Mouse (Mus musculus): ENCODE measurements at regions not wholly inside any gene's neighbourhood (a gene's known extent, or its start where the extent isn't known, plus 50 kb on each side); places are given as distances from the start of the nearest gene placed in this dataset.

DNA sequence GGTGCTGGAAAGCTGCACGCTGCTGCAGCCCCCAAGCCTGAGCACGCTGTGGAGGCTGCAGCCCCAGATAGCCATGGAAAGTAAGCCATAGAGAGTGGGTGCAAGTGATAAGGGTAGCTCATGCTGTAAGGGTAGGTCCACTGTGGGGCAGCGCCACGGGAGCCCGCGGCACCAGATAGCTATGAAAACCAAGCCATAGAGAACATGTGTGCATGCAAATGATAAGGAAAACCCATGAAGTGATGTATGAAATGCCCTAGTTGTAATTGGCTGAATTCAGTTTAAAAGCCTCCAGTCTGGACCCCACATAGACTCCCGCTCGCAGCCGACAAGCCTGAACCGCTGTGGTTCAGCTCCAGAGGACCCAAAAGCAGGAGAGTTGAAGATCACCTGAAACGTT lies 58.8 kb upstream of the L3mbtl3 start:
- no peak for DNase-seq (ENCODE audit: low read depth, low spot score)

DNA sequence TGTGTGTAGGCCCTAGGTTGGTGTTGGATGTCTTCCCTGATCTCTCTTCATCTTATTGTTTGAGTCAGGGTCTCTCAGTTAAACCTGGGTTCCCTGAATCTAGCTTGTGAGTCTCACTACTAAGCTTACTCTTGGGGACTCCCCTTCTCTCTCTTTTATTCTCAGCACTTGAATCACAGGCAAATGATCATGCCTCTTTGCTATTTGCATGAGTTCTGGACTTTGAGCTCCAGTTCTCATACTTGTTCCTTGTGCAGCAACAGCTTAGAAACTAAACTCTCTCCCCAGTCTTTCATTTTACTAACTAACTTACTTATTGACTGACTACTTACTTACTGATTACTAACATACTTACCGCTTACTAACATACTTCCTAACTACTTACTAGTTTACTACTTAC lies 64.9 kb upstream of the L3mbtl3 start:
- DNase-seq (ENCODE audit: low read depth, low spot score), result no peak

- no peak for DNase-seq (ENCODE audit: low read depth, low spot score)
Measured at GRCm38 (mm10) chr10:26484311-26484710, 108.5 kb upstream of the L3mbtl3 start.

- DNase-seq (ENCODE audit: low read depth, low spot score), result no peak
Measured at GRCm38 (mm10) chr10:26491351-26491750, 115.6 kb upstream of the L3mbtl3 start.

DNA sequence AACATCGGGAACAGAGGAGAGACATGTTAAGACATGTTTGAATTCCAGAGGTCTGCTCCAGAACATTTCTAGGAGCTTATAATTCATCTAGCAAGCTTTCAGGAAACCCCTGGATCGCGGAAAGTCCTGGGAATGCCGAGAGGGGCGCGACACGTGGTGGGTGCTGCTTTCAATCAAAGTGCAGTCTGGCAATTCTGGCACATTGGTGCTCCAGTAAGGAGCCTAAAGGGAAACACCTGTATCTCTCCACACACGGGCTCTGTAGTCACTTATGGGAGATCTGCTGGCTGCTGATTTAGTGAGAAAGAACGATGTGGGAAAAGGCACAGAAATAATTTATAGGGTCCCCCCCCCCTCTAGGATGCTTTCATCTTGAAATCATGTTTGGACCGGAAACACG lies 116.4 kb upstream of the L3mbtl3 start:
- DNase-seq (ENCODE audit: low read depth, low spot score), result no peak

- DNase-seq (ENCODE audit: low read depth, low spot score), result no peak
Measured at GRCm38 (mm10) chr10:26492856-26493484, 117.2 kb upstream of the L3mbtl3 start.

- DNase-seq (ENCODE audit: low read depth, low spot score), result no peak
Measured at GRCm38 (mm10) chr10:26493801-26494200, 118.0 kb upstream of the L3mbtl3 start.

DNA sequence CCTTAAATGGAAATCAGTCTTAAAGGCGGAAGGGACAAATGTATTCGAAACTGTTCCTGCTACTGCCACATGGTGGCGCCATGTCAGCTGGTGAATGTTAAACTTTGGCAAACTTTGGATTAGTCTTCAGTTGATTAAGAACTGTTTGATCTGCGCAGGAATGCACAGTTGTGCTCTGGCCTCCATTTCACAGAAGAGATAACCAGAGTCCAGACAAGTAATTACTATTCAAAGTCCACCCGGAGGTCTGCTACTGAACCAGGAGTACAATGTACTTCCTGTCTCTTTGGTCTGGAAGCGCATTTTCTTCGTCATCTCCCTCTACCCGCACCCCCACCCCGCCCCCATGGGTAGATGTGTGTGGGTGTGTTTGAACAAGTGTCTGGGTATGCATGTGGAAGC lies 118.6 kb upstream of the L3mbtl3 start:
- DNase-seq (ENCODE audit: low read depth, low spot score), result peak; percentile 86

GRCm38 (mm10) chr10:26500265-26500935 lies 124.6 kb upstream of the L3mbtl3 start:
- no peak for DNase-seq (ENCODE audit: low read depth, low spot score)

DNA sequence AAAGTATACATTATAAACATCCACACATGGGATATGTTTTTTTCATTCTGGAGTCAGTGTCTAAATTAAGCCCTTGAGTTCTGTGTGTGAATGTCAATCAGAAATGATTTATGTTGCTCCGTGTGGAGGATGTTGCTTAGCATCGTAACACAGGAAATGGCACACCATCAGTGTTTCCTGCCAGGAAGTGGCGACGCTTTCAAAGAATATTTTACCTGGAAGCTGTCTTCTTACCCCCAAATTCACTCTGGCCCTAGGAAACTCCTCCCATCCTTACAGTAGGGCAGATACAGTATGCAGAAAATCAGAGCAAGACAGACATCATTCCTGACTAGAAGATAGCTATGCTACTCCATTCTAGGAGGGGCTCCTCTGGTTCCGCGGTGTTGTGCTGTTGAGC lies 145.1 kb upstream of the L3mbtl3 start:
- DNase-seq (ENCODE audit: low read depth, low spot score), result peak; percentile 73

DNA sequence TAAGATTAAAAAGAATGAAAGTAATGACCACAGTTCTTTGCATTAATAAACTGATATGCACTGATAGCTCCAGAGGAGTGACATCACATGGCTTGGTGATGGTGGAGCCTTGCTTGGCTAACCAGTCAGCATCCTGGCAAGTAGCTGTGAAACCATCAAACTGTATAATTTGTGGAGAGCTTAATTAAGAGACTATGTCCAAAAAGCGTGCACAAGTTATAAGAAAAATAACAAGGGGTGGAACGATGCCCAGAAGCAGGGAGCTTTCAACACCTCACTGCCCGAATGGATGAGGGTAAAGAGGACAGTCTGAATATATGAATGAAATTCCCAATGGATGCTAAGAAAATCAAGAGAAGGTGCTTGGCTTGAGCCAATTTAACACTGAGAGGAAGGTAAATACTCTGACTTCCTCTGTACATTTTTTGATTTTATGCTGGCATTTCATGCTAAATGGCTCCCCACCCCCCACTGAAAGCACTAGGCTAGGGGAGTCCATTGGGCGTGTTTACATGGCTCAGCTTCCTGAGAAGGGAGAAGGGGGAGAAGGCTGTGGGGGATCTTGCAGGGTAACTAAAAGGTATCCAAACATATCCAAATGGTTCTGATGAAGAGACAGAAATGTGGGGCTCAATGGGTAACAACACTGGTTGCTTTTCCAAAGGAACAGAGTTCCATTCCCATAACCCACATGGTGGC lies 150.2 kb upstream of the L3mbtl3 start:
- no peak for DNase-seq (ENCODE audit: low read depth, low spot score)

- DNase-seq (ENCODE audit: low read depth, low spot score), result peak; percentile 55
Measured at GRCm38 (mm10) chr10:26540189-26540588, 164.4 kb upstream of the L3mbtl3 start.

GRCm38 (mm10) chr10:26544061-26544460 lies 168.3 kb upstream of the L3mbtl3 start:
- DNase-seq (ENCODE audit: low read depth, low spot score), result no peak

DNA sequence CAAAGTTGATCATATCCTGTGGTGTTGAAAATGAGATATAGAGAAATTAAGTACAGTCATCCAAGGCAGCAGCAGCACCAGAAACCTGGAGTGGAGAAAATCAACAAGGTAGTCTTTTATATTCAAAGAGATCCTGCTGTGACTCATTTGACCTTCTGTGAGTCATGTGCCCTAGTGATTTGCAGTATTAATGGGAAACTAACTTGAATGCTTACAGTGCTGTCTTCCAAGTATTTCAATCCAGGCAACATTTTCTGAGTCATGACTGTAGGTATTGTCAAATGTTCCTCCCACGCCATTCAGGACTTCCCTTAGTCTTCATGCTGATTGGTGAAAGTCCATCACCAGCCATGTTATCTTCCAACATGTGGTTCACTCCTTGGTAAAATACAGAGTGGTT lies 169.0 kb upstream of the L3mbtl3 start:
- no peak for DNase-seq (ENCODE audit: low read depth, low spot score)

- DNase-seq (ENCODE audit: low read depth, low spot score), result no peak
Measured at GRCm38 (mm10) chr10:26556246-26556645, 180.5 kb upstream of the L3mbtl3 start.

DNA sequence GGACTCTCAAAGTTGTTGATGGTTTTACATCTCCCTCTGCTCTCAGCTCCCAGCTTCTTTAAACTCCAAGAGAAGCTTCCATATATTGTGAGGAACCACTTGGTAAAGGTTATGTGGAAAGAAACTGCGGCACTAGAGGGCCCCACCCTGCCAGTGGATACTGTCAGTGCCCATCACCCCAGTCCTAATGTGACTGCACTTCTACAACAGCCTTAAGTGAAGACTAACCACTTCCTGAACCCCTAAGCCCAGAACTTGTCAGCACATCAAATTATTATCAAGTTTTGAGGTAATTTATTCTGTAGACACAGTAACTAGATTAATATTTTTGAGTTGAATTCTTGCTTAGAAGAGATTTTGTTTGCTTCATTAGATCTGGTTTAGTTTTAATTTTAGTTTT lies 182.3 kb upstream of the L3mbtl3 start:
- DNase-seq (ENCODE audit: low read depth, low spot score), result no peak

DNA sequence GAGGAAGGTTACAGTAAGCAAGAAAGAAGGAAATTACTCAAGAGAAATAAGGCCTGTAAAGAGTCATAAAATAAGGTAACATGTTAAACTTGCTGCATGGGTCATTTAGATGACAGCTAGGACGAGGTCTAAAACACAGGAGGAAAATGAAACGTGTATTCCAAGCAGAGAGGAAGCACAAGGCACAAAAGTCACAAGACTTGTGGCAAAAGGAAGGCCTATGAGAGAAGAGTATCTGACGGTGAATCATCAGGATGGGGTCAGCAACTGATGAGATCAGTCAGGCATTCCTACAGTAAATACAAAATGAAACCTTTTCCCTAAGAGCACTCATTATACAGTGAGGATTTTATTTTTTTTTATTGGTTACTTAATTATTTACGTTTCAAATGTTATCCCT lies 183.6 kb upstream of the L3mbtl3 start:
- DNase-seq (ENCODE audit: low read depth, low spot score), result no peak

GRCm38 (mm10) chr10:26560456-26560855 lies 184.7 kb upstream of the L3mbtl3 start:
- DNase-seq (ENCODE audit: low read depth, low spot score), result no peak

DNA sequence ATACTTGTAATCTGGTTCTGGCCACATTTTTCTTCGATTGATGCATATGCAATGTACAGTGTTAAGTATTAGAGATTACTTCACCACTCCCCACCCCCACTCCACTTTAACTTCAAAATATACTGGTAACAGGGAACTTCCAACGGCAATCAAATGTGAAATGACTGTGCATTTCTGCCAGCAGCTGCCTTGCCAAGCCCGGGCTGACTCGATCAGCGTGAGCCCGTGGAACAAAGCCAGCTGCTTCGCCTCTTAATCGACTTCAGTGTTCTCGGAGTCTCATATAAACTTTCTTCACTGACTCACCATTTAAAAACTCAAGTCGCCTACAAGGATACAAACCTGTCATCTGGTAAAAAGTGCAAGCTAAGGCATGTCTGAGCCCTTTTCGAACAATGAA lies 188.7 kb upstream of the L3mbtl3 start:
- peak; percentile 34 for DNase-seq (ENCODE audit: low read depth, low spot score)

GRCm38 (mm10) chr10:26567613-26568012 lies 185.6 kb upstream of the Arhgap18 start:
- DNase-seq (ENCODE audit: low read depth, low spot score), result no peak

- no peak for DNase-seq (ENCODE audit: low read depth, low spot score)
Measured at GRCm38 (mm10) chr10:26570468-26570867, 182.8 kb upstream of the Arhgap18 start.

DNA sequence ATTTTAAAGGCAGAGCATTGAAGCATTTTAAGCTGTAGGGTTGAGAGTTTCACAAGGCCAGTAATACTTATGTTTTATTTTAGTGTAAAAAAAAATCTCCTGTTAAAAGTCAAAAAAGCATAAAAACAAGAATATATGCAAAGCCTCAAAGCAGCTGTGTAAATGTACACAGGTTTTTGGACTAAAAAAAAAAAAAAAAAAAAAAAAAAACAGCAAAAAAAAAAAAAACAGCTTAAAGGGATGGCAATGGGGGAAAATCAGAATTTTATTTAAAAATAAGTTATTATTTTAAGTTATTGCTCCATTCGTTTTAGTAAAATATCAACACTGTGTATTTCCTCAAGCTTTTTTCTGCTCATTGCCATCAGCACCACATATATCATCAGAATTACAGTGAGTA lies 181.8 kb upstream of the Arhgap18 start:
- DNase-seq (ENCODE audit: low read depth, low spot score), result no peak

GRCm38 (mm10) chr10:26576153-26576552 lies 177.1 kb upstream of the Arhgap18 start:
- no peak for DNase-seq (ENCODE audit: low read depth, low spot score)
